Comparison of ENCODE assay signal across 8 mouse cellular contexts in the genomic region with DNA sequence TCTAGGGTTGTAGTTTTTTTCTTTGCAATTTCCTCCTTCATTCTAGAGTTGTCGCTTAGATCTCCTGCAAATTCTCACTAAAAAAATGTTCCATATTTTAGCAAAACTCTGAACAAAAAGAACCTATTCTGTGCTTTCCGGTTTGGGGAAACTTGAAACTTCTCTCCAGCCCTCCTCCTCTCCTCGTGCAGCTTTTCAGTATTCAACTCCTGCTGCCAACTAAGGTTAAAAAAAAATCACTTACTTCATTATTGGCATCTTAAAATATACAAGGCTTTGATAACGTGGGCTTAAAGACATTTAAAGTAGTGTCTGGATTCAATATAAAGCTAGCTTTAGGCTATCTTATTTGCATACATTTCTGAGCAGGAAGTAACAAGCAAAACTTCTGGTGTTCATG. TPM values are rescaled to one million over a fixed set of nuclear protein-coding genes. Genes with fewer than 3 reads are reported as not detected.
A peak's percentile ranks its signal among the peaks of the same experiment; 100 is the strongest.
DNase-seq lines count a peak whose midpoint lies in the region; ATAC-seq and TF ChIP-seq lines count a peak whose summit lies in the region.

No protein-coding gene starts in this region.

- H3K9me3 ChIP-seq in lung, postnatal 0 days (ENCODE audit: low read length), result no peaks in the 10 kb centered on the region
- H3K9me3 ChIP-seq in limb, embryonic 13.5 days, result no peaks in the 10 kb centered on the region
- H3K9me3 ChIP-seq in stomach, embryonic 14.5 days (ENCODE audit: control insufficient read depth, low read depth, low read length), result no peaks in the 10 kb centered on the region

- H3K9ac ChIP-seq in lung, postnatal 0 days (replicated peaks; ENCODE audit: low read depth), result 0 out of 2 replicates have a peak overlapping the region, but pooled peaks have one; percentile 19
- H3K9ac ChIP-seq in limb, embryonic 13.5 days, result peak overlapping the region; percentile 62; the same call in 1 of the 2 replicates
- H3K9ac ChIP-seq in stomach, embryonic 14.5 days (replicated peaks; ENCODE audit: low read depth, low read length), result no peak overlapping the region; the same call in 1 of the 2 replicates

- H3K4me2 ChIP-seq in lung, postnatal 0 days (replicated peaks; ENCODE audit: low read depth, low read length), result peak overlapping the region; percentile 42
- H3K4me2 ChIP-seq in limb, embryonic 13.5 days (replicated peaks), result peak overlapping the region; percentile 59
- peak overlapping the region; percentile 29 for H3K4me2 ChIP-seq in stomach, embryonic 14.5 days (replicated peaks; ENCODE audit: low read depth, low read length)

- DNase-seq in lung, postnatal 0 days (ENCODE audit: low spot score), result no peak
- no peak for DNase-seq in lung, postnatal 14 days
- DNase-seq in adrenal gland, postnatal 25 days, result no peak
- DNase-seq in layer of hippocampus, adult 9-10 months (ENCODE audit: low spot score), result no peak
- no peak for DNase-seq in kidney, postnatal 14 days

- TF ChIP-seq CTCF in lung, postnatal 0 days (IDR thresholded peaks at IDR 0.05), result no peak

- no peaks in the 10 kb centered on the region for H3K27me3 ChIP-seq in lung, postnatal 0 days (replicated peaks; ENCODE audit: insufficient read depth, low read length)
- no peaks in the 10 kb centered on the region for H3K27me3 ChIP-seq in limb, embryonic 13.5 days
- H3K27me3 ChIP-seq in stomach, embryonic 14.5 days (ENCODE audit: control insufficient read depth, insufficient read depth, low read length), result no peaks in the 10 kb centered on the region

- no peak for TF ChIP-seq EP300 in lung, postnatal 0 days (IDR thresholded peaks at IDR 0.05)

- no peaks in the 10 kb centered on the region for H3K36me3 ChIP-seq in lung, postnatal 0 days (ENCODE audit: insufficient read depth, low read length)
- H3K36me3 ChIP-seq in limb, embryonic 13.5 days, result no peaks in the 10 kb centered on the region
- H3K36me3 ChIP-seq in stomach, embryonic 14.5 days (ENCODE audit: control insufficient read depth, insufficient read depth, low read length), result no peaks in the 10 kb centered on the region

- H3K4me1 ChIP-seq in lung, postnatal 0 days (ENCODE audit: insufficient read depth, low read depth, low read length), result no peaks in the 10 kb centered on the region
- H3K4me1 ChIP-seq in limb, embryonic 13.5 days, result no peaks in the 10 kb centered on the region
- no peaks in the 10 kb centered on the region for H3K4me1 ChIP-seq in stomach, embryonic 14.5 days (ENCODE audit: control insufficient read depth, insufficient read depth, low read length)

- H3K4me3 ChIP-seq in lung, postnatal 0 days (ENCODE audit: low read depth, low read length), result peak overlapping the region; percentile 58
- H3K4me3 ChIP-seq in limb, embryonic 13.5 days, result peak overlapping the region; percentile 53
- H3K4me3 ChIP-seq in stomach, embryonic 14.5 days (ENCODE audit: low read depth, low read length), result peak overlapping the region; percentile 40

- H3K27ac ChIP-seq in lung, postnatal 0 days (ENCODE audit: low read length), result peak overlapping the region; percentile 68; the same call in 1 of the 2 replicates
- H3K27ac ChIP-seq in limb, embryonic 13.5 days, result peak overlapping the region; percentile 87
- H3K27ac ChIP-seq in stomach, embryonic 14.5 days (ENCODE audit: low read length), result peak overlapping the region; percentile 82

- 11% methylated on average over 4 of the region's 4 CpGs for WGBS in lung, postnatal 0 days
- 8% methylated on average over 4 of the region's 4 CpGs for WGBS in limb, embryonic 13.5 days
- WGBS in stomach, embryonic 14.5 days, result 16% methylated on average over 4 of the region's 4 CpGs

- no peak; the same call in 1 of the 2 replicates for ATAC-seq in lung, postnatal 0 days
- ATAC-seq in erythroblast, adult 5-6 weeks (replicated peaks; ENCODE audit: low FRiP score, poor library complexity, severe bottlenecking), result peak; percentile 6; the same call in 1 of the 2 replicates
- ATAC-seq in limb, embryonic 13.5 days (ENCODE audit: low FRiP score, low read depth), result no peak
- ATAC-seq in stomach, embryonic 14.5 days (ENCODE audit: insufficient number of reproducible peaks, insufficient read depth, low FRiP score, low read depth), result peak; percentile 24; the same call in 1 of the 2 replicates

RNA-seq across cellular contexts. Expression of a gene that starts 0.4 kb away (rescaled TPM):
- polyA plus RNA-seq in lung, postnatal 0 days (2015; fragmentation: Nextera tagmentation; extraction: Ambion mirVana), result 127 and 170 TPM in 2 replicates
- total RNA-seq in erythroblast, adult 5-6 weeks (2015; ENCODE audit: low replicate concordance), result 56.2 and 71.3 TPM in 2 replicates
- 35.5 and 44.2 TPM in 2 replicates for total RNA-seq in erythroblast, adult 5-6 weeks (2017; ENCODE audit: low replicate concordance)
- 163 and 168 TPM in 2 replicates for polyA plus RNA-seq in limb, embryonic 13.5 days (2015; fragmentation: Nextera tagmentation; extraction: Ambion mirVana)
- 174 and 178 TPM in 2 replicates for polyA plus RNA-seq in stomach, embryonic 14.5 days (2014; fragmentation: Nextera tagmentation; extraction: Ambion mirVana)
- 111 and 123 TPM in 2 replicates for total RNA-seq in adrenal gland, postnatal 25 days (2021)

Comparison
In these comparisons a context has a peak if more than half of its experiments do, and no peak if none do; other contexts are left out.
1. ATAC-seq: peak in erythroblast, adult 5-6 weeks (single experiment) and stomach, embryonic 14.5 days (single experiment); none in lung, postnatal 0 days (single experiment) and limb, embryonic 13.5 days (single experiment).
2. Peak in every context shown above with its lines, with median percentiles within 50 percentile points of each other: H3K27ac ChIP-seq, H3K4me2 ChIP-seq and H3K4me3 ChIP-seq.